Mouse (Mus musculus) gastrocnemius, postnatal 4 days (tissue): ENCODE data around the gene Leng9. TPM values are rescaled to one million over a fixed set of nuclear protein-coding genes. Genes with fewer than 3 reads are reported as not detected.
A peak's percentile ranks its signal among the peaks of the same experiment; 100 is the strongest.

Experiments
- DNase-seq, 2 experiments: peaks; one replicate each; pipeline ENCODE4 v3.0.0; 2021 to 2022; ENCODE audit warnings: low spot score in 2 of 2, mixed read lengths in 2 of 2
- total RNA-seq, 2 experiments: library from RNA; stranded (reverse); gene quantifications; 2 replicates each; pipeline ENCODE4 v1.2.3; 2021

Leng9 gene
- total RNA-seq, 2 experiments from 2014 or later: 3.1 to 3.9 TPM

- no peak for DNase-seq
These were observed 5.2 kb downstream of the Leng9 start for GRCm38 (mm10) chr7:4144766-4145551.

- DNase-seq: no peak
These were observed 6.1 kb downstream of the Leng9 start for GRCm38 (mm10) chr7:4144046-4144445.

- DNase-seq: no peak
These were observed 6.7 kb downstream of the Leng9 start for GRCm38 (mm10) chr7:4143506-4143905.

- no peak for DNase-seq
These were observed 7.3 kb downstream of the Leng9 start for GRCm38 (mm10) chr7:4142796-4143445.

- no peak for DNase-seq
These were observed 8.4 kb downstream of the Leng9 start for GRCm38 (mm10) chr7:4141648-4142325.

GRCm38 (mm10) chr7:4139391-4139790, 10.8 kb downstream of the Leng9 start:
- DNase-seq: no peak

- DNase-seq: no peak
These were observed 11.5 kb downstream of the Leng9 start for GRCm38 (mm10) chr7:4138671-4139070.

GRCm38 (mm10) chr7:4138181-4138580, 12.0 kb downstream of the Leng9 start:
- DNase-seq: no peak

- DNase-seq: no peak
These were observed 12.4 kb downstream of the Leng9 start for GRCm38 (mm10) chr7:4137746-4138145.

- DNase-seq: peak; percentile 92 to 98
These were observed 13.2 kb downstream of the Leng9 start, which contains the start of gene Leng8 for GRCm38 (mm10) chr7:4136771-4137531. Gene Leng8 (plus strand): TSS chr7:4137039.

GRCm38 (mm10) chr7:4136404-4136770, 13.8 kb downstream of the Leng9 start:
- no peak for DNase-seq

GRCm38 (mm10) chr7:4134911-4135310, 15.3 kb downstream of the Leng9 start:
- DNase-seq: no peak

GRCm38 (mm10) chr7:4132998-4133397, 17.2 kb downstream of the Leng9 start:
- no peak for DNase-seq

GRCm38 (mm10) chr7:4132581-4132980, 17.6 kb downstream of the Leng9 start:
- no peak for DNase-seq

- DNase-seq: no peak
These were observed 18.2 kb downstream of the Leng9 start for GRCm38 (mm10) chr7:4131964-4132363.

- DNase-seq: peak in 1 of 2 experiments; percentile 85
These were observed 19.3 kb downstream of the Leng9 start for GRCm38 (mm10) chr7:4130686-4131452.

GRCm38 (mm10) chr7:4128860-4129259, 21.3 kb downstream of the Leng9 start:
- DNase-seq: peak in 1 of 2 experiments; percentile 58

GRCm38 (mm10) chr7:4127894-4128293, 22.3 kb downstream of the Leng9 start:
- DNase-seq: no peak

GRCm38 (mm10) chr7:4126992-4127785, 23.0 kb downstream of the Leng9 start:
- DNase-seq: no peak

- peak in 1 of 2 experiments; percentile 6 for DNase-seq
These were observed 24.9 kb downstream of the Leng9 start for GRCm38 (mm10) chr7:4125306-4125705.
